Mouse (Mus musculus) kidney, postnatal 4 days (tissue): ENCODE results near the gene Vwc2.

Experiments
- DNase-seq, 2 experiments: peaks; one replicate each; pipeline ENCODE4 v3.0.0; 2021; ENCODE audit warnings: mixed read lengths in 2 of 2

Vwc2 gene

DNA sequence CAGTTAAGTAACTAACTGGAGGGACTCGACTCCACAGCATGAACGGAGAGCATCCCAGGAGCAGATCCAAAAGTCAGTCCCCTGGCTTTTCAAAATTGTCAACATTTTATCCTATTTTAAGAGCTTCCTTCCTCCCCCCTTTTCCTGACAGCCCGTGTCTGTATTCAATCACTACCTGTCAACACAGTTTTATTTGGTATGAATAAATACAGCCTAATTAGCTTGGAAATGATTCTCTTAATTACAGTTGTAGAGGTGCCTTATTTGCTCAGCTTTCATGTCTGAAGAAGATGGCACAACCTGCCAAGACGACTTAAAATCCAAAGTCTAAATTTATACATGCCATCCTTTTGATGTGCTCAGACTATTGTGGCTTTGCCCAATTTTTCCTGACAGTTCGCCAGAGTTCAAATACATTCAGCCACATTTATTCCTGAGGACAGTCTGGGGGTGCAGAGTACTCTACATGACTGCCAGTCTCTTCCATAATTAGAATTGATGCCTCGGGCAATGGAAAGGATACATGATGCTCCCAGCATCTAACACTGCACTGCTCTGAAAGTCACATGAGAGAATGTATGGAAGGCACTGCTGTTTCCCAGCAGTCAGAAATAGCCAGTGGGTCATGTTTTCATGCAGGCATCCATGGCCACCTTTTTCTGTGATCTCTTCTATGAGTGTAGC is 128.8 kb downstream of the Vwc2 start:
- no peak for DNase-seq

GRCm38 (mm10) chr11:11257348-11257747 is 143.3 kb downstream of the Vwc2 start:
- no peak for DNase-seq

- DNase-seq: no peak
Observed at GRCm38 (mm10) chr11:11280128-11280527, 166.1 kb downstream of the Vwc2 start.

DNA sequence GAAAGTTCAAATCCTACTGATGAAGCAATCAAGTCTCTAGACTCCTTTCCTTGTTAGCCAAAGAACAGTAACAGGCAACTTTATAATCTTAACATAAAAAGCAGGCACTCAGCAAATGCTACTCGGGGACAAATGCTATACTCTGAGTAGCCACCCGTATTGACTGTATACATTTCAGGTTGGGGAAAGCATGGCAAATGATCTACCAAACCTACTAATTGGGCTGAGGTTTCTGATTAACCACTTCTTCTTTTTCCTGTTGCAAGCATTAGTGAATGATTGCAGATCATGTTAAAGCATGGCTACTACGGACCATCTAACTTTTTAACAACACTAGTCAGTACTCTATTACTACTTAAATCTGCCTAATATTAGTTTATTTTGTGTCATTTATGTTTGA is 169.5 kb downstream of the Vwc2 start:
- no peak for DNase-seq
